Mouse (Mus musculus): Measurements from ENCODE around the gene Thrap3.

- no peak for TF ChIP-seq POLR2A (IDR thresholded peaks at IDR 0.05; ENCODE audit: borderline replicate concordance, extremely low read depth, insufficient read depth, insufficient read length, poor library complexity, severe bottlenecking)
- TF ChIP-seq CTCF (IDR thresholded peaks at IDR 0.05; ENCODE audit: borderline replicate concordance, extremely low read depth, insufficient read depth, insufficient read length), result no peak
Measured at GRCm38 (mm10) chr4:126141021-126141420, 61.5 kb downstream of the Thrap3 start.
